Mouse (Mus musculus) layer of hippocampus, adult 11-12 months (tissue): ENCODE results near the gene Mrps7.
"Not testable (repeated sequence)": the region's sequence is repeated elsewhere in the genome, so short reads cannot be mapped to it uniquely, and the experiment has no call there.

Source experiments
- DNase-seq: peaks from one replicate; pipeline ENCODE4 v3.0.0; 2022; ENCODE audit warnings: low spot score

Gene Mrps7

GRCm38 (mm10) chr11:115628465-115629101 lies 24.9 kb downstream of the Mrps7 start:
- DNase-seq, result no peak

GRCm38 (mm10) chr11:115629734-115630531 lies 26.2 kb downstream of the Mrps7 start:
- no peak for DNase-seq

- peak; percentile 71 for DNase-seq
These were observed 27.1 kb downstream of the Mrps7 start for GRCm38 (mm10) chr11:115630532-115631504.

- no peak for DNase-seq
These were observed 27.8 kb downstream of the Mrps7 start for GRCm38 (mm10) chr11:115631505-115631890.

DNA sequence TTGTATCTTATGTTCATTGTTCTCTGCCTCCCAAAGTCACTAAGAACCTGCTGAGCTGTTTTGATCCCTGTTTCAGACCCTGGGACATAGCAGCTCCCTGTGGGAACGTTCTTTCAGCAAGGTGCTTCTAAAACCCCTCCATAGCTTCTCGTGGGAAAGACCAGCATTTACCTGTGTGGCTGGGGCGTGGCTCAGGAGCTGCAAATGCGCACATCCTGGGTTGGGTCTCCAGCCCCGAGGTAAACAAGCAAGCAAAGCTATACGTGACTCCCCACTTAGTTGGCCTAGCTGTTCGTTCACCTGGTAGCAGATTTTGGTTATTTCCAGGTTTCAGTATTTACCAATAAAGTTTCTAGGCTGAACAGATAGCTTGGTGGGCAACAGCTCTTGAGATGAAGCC lies 28.5 kb downstream of the Mrps7 start:
- no peak for DNase-seq

DNA sequence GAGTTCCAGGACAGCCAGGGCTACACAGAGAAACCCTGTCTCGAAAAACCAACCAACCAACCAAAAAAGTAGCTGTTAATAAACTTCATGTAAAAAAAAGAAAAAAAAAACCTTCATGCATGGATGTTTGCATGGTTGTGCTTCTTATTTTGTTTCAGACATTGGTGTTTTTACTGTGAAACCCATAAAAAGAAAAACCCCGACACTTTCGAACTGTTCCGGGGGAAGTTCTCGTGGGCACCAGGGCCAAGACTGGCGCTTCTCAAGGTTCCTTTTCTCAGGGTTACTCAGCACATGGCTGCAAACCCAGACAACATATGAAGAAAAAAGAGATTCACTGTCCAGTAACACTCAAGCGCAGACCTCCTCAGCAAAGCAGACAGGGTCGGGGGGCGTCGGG lies 29.1 kb downstream of the Mrps7 start:
- DNase-seq, result no peak

GRCm38 (mm10) chr11:115634109-115634508 lies 30.4 kb downstream of the Mrps7 start:
- DNase-seq, result no peak

GRCm38 (mm10) chr11:115635041-115635440 lies 31.3 kb downstream of the Mrps7 start:
- no peak for DNase-seq

DNA sequence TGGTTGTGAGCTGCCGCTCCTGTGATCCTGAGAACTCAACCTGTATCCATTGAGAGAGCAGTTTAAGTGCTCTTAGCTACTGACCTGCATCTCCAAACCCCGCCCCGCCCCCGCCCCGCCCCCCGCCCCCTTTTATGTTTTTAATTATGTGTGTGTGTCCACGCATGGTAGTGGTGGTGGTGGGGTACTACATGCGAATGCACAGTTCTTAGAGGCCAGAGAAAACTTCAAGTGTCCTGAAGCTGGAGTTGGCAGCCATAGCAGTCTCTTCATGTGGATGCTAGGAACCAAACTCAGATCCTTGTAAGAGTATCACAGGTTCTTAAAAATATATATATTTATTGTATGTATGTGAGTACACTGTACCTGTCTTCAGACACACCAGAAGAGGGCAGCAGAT lies 31.8 kb downstream of the Mrps7 start:
- no peak for DNase-seq

DNA sequence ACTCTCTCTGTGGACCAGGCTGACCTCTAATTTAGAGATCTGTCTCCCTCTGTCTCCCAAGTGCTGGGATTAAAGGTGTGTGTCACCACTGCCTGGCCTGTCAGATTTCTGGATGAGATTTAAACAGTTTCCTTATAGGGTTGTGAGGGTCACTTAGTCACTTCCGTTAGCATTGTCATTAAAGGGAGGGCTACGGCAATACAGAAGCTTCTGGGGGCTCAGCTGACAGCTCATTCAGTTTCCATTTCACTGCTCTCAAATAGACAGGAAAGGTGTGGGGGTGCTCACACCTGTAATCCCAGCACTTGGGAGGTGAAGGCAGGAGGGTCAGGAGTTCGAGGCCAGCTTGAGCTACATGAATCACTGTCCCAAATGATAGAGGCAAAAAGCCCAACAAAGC lies 33.2 kb downstream of the Mrps7 start:
- DNase-seq, result no peak

DNA sequence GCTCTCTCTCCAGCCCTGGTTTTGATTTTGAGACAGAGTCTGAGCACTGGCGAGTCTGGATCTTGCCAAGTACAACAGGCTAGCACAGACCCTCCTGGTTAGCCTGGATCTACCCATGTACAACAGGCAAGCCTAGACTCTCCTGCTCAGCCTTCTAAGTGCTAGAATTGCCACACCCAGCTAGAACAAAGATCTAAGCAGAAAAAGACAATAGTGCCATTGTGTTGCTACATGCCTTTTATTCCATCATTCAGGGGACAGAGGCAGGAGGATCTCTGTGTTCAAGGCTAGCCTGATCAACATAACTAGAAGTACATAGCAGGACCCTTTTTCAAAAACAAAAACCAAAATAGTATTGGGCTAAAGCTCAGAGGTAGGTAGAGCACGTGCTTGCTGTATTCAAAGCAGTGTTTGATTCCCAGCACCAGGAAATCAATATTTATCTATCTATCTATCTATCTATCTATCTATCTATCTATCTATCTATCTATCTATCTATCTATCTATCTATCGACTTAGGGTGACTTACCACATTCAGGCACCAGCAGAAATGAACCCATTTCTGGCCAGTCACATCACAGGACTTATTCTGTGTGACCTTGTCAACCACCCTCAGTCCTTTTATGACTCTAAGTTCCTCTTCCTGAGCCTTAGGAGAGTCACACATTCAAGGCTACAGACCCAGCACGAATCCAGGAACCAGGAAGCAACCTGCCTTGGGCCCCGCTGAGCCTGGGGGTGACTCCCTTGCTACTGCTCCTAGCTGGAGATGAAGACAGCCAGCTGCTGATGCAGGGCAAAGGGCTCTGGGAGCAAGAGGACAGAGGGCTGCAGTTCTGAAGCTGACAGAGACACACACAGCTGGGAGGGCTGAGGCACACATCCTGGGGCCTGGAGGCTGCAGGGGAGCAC lies 35.0 kb downstream of the Mrps7 start:
- DNase-seq, result no peak

GRCm38 (mm10) chr11:115639540-115639939 lies 35.8 kb downstream of the Mrps7 start:
- DNase-seq, result no peak

- DNase-seq, result no peak
These were observed 36.6 kb downstream of the Mrps7 start for GRCm38 (mm10) chr11:115640311-115640828.

DNA sequence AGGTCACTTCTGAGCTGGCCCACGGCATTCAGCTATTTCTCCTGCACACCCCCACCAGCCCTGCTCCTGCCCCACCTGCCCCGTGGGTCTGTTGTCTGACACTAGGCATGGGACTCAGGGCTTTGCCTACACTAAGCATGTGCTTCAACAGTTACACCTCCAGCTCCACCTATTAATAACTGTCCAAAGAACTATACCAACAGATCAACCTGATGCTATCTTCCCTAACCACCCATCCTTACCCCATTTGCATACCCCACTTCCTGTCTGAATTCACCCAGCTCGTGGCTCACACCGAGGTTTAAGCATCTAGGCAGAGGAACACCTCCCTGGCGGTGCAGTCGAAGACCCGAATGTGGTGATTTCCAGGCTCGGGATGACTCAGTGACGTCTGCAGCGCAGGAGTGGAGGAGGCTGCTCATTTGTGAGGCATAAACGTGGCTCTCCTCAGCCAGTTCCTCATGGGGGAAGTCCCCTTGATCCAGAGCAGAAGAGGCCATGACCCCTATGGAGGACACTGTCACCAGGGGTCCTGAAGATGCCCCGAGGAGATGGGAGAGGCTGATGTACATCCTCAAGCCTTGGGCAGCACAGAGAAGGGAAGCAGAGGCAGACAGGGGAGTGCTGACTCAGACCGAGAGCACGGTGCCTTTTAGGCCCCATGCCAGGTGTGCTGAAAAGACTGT lies 37.4 kb downstream of the Mrps7 start:
- no peak for DNase-seq

GRCm38 (mm10) chr11:115641664-115642036 lies 37.9 kb downstream of the Mrps7 start:
- no peak for DNase-seq

GRCm38 (mm10) chr11:115642705-115643104 lies 39.0 kb downstream of the Mrps7 start:
- DNase-seq, result no peak

GRCm38 (mm10) chr11:115643265-115643664 lies 39.5 kb downstream of the Mrps7 start:
- DNase-seq, result no peak

DNA sequence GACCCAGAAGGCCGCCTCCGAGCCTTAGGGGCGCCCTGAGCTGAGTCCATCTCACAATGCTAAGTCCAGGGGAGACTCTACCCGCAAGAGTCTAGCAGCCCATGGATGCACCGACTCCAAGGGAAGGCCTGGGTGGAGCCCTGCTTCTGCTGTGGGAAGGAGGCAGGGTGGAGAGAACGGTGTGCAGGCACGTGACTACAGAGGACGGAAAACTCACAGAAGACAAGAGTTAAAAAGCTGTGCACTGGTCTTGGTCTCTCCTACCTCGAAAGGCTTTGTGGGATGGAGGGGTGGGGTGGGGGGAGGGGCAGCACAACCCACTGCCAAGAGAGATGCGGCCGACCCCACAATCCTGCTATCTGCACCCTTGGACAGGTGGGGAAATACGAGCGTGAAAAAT lies 40.6 kb downstream of the Mrps7 start:
- DNase-seq, result no peak

DNA sequence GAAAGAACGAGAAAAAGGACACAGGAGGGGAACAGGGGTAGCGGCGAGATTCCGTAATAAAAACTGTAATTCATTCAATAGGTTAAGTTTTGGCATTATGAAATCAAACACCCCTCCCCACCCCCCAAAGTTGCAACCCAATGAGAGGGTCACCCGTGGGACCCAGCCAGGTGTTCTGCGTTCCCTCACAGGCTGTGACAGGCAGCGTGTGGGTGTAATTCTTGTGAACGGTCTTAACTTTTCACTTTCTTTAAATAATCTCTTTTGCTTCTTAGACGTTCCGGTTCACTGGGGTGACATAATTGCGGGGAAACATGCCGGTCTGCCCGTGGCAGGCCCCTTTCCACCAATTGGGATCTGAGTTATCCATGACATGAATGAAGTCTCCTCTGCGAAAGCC lies 41.8 kb downstream of the Mrps7 start:
- DNase-seq, result not testable (repeated sequence)

DNA sequence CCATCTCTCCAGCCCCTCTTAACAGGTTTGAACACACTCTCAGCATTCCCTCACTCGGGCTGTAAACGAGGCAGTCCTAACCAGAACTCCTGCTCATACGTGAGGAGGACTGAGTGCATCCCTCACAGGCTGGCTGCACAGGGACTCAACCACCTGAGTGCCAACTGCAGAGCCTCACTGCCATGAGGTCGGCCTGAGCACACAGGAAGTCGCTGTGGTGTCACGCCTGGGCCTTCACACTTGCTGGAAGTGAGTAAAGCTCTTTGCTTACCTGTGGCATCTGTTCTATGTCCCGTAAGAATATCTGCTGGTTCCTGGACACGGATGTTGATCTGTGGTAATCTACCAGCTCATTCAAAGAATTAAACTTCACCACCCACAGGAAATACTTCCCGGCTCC lies 42.7 kb downstream of the Mrps7 start:
- DNase-seq, result no peak

DNA sequence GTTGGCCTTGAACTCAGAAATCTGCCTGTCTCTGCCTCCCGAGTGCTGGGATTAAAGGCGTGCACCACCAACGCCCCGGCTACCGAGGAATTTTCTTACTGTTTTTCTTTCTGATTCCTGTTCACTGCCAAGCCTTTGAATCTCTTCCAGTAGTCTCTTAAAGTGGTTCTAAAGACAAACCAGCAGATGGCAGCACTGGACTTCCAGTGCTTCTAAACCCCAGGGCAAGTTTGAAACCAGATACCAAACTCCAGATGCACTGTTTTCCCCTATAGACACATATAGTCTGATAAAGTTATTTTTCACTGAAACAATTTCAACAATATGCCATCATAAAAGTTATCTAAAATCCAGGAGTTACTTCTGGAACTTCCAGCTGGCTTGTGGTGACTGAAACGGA lies 43.7 kb downstream of the Mrps7 start:
- DNase-seq, result peak; percentile 73
